Mouse (Mus musculus) CH12.LX (cell line): ENCODE measurements around the gene Psmd5.

Source experiments
- CHD2 ChIP-seq: IDR thresholded peaks from 2 replicates; pipeline ENCODE4 v1.6.1; 2011; ENCODE audit warnings: low read length, improper control_type of control experiment
- CTCF ChIP-seq, 2 experiments: IDR thresholded peaks in 1 of 2; conservative IDR thresholded peaks in 1 of 2; 2 replicates each; pipeline ENCODE4 v1.5.1; 2011 to 2012; ENCODE audit warnings: low read depth in 2 of 2, low read length in 2 of 2, improper control_type of control experiment in 1 of 2, inconsistent platforms in 1 of 2, mild to moderate bottlenecking in 1 of 2, moderate library complexity in 1 of 2
- JUND ChIP-seq: conservative IDR thresholded peaks from 2 replicates; pipeline ENCODE4 v1.6.1; 2011; ENCODE audit warnings: low read depth, low read length, improper control_type of control experiment
- MXI1 ChIP-seq: IDR thresholded peaks from 2 replicates; pipeline ENCODE4 v1.6.1; 2011; ENCODE audit warnings: mild to moderate bottlenecking, low read depth, low read length, improper control_type of control experiment
- POLR2A ChIP-seq: IDR thresholded peaks from 2 replicates; pipeline ENCODE4 v1.6.1; 2011; ENCODE audit warnings: low read depth, mild to moderate bottlenecking, improper control_type of control experiment, low read length
- USF1 ChIP-seq: IDR thresholded peaks from 2 replicates; pipeline ENCODE4 v1.6.1; 2014; ENCODE audit warnings: low read depth, mild to moderate bottlenecking, inconsistent platforms, low read length, improper control_type of control experiment
- ZC3H11A ChIP-seq: IDR thresholded peaks from 2 replicates; pipeline ENCODE4 v1.6.1; 2012; ENCODE audit warnings: low read depth, mild to moderate bottlenecking, inconsistent platforms, low read length, improper control_type of control experiment

DNA sequence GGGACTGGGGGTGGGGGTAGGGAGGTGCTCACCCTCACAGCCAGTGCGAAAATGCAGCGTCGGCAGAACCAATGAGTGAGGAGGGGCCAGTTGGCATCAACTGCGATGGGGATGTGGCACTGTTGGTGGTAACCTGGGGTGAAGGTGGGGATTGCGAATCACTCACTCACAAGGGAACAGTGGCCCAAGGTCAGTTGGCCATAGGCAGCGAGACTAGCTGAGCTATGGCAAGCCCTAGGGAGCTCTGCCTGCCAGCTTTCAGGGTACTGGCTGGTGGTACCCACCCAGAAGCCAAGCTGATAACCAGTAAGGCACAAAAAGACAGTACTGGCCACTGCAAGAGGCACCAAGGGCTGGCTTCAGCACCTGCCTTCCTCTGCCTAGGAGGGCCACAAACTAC lies 31.7 kb upstream of the Psmd5 start:
- TF ChIP-seq POLR2A: no peak
- no peak for TF ChIP-seq CHD2
- TF ChIP-seq JUND: no peak
- TF ChIP-seq USF1: no peak
- no peak for TF ChIP-seq ZC3H11A
- no peak for TF ChIP-seq CTCF (conservative IDR thresholded peaks at IDR 0.05 in 1 of 2, IDR thresholded peaks at IDR 0.05 in 1 of 2; ENCODE audit: low read depth in 2 of 2, low read length in 2 of 2)
- TF ChIP-seq MXI1: no peak
